Mouse (Mus musculus): ENCODE data around the gene Pafah2. TPM values are rescaled to one million over a fixed set of nuclear protein-coding genes. Genes with fewer than 3 reads are reported as not detected.
A peak's percentile ranks its signal among the peaks of the same experiment; 100 is the strongest.

Pafah2 gene
- 13.5 and 14.3 TPM in 2 replicates for polyA plus RNA-seq (2015; fragmentation: Nextera tagmentation; extraction: Ambion mirVana)

DNA sequence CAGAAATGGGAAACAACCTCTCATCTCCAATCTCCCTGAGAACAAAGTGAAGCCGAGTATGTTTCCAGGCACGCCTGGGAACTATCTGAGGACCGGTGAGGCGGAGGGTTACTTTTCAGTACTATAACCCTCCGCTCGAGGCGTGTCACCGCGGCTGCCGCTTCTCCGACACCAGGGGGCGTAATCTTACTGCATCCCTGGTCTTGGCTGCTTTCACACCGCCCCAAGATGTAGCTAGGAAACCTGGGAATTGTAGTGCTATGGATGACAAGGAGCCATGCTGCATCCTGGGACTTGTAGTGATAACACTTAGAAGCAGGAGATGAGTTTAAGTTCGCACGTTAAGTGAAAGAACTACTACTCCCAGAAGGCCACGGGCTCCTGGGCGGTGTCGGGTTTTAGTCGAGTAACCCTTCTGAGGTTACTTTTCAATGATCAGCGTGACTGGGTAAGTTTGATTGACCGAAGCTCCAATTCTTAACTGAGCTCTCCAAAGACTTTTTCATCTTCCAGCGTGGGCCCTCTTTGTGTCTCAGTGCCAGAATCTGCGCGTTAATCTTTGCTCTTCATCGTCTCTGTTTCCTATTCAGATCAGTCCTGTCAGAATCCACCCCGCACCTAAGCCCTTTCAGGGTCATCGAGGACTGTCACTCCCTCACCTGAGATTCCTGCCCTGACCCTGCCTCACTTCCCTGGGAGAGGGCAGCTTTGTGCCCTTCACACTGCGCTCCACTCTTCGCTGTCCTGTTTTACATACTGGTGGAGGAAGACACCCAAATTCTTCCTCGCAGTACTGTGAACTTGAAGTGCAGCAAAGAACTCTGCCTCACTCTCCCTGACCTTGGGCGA is at the start of gene Pafah2:
TSS of gene Pafah2 (plus strand) at position 344 of the 849 bp plus-strand sequence.
- Histone ChIP-seq H3K4me1 (ENCODE audit: insufficient read depth) (peaks cover 6% of the 10 kb centered on the region), H3K36me3 (replicated peaks; ENCODE audit: insufficient read depth, low read length) (no peaks in the 10 kb centered on the region), H3K9ac (replicated peaks) (peak within 1 kb of the TSS; percentile 65), H3K9me3 (ENCODE audit: low read length) (peaks cover 4% of the 10 kb centered on the region), H3K4me3 (ENCODE audit: low read depth, low read length) (peak within 1 kb of the TSS; percentile 56), H3K4me2 (ENCODE audit: low read depth, low read length) (peak within 1 kb of the TSS; percentile 80), H3K27ac (ENCODE audit: low read depth) (peak within 1 kb of the TSS; percentile 96), H3K27me3 (ENCODE audit: insufficient read depth, low read length) (no peaks in the 10 kb centered on the region)
- 1% methylated on average over 31 of the region's 31 CpGs for whole genome bisulfite sequencing (ENCODE audit: insufficient replicate concordance)
- ATAC-seq (peak; percentile 95), DNase-seq (peak; percentile 89)
- TF ChIP-seq CTCF (IDR thresholded peaks at IDR 0.05; ENCODE audit: low read depth) (peak; percentile 99), EP300 (IDR thresholded peaks at IDR 0.05; ENCODE audit: low read depth) (peak; percentile 73)

DNA sequence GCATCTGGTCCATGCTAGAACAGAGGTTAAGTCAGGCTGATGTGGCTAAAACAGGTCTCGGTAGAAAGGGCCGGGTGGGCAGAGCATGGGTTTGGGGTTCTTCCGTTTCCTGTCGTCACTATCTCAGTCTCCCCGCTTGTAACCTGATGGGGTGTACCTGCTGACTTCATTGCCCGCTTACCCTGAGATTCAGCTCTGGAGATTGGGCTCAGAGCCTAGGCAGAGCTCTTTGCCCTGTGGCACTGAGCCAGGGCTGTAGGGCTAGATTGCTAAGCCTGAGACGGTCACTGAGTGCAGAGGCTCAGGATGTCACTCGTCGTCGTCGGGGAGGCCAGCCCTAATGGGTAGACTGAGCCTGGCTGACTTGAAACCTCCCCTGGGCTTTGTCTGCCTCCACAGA is 48.0 kb upstream of the Pafah2 start:
- H3K9me3 ChIP-seq (ENCODE audit: low read length) = no peaks in the 10 kb centered on the region
- WGBS (ENCODE audit: insufficient replicate concordance) = 71% methylated on average over 11 of the region's 11 CpGs
- H3K36me3 ChIP-seq (replicated peaks; ENCODE audit: insufficient read depth, low read length) = no peaks in the 10 kb centered on the region
- H3K27me3 ChIP-seq (ENCODE audit: insufficient read depth, low read length) = peaks cover 16% of the 10 kb centered on the region
- ATAC-seq (no peak), DNase-seq (peak; percentile 26)
- no peak overlapping the region for H3K27ac ChIP-seq (ENCODE audit: low read depth)
- peaks cover 6% of the 10 kb centered on the region; the same call in 1 of the 2 replicates for H3K4me1 ChIP-seq (ENCODE audit: insufficient read depth)
- H3K4me2 ChIP-seq (ENCODE audit: low read depth, low read length) = no peak overlapping the region
- H3K9ac ChIP-seq (replicated peaks) = no peak overlapping the region
- no peak for TF ChIP-seq EP300 (IDR thresholded peaks at IDR 0.05; ENCODE audit: low read depth)
- TF ChIP-seq CTCF (IDR thresholded peaks at IDR 0.05; ENCODE audit: low read depth) = no peak
- H3K4me3 ChIP-seq (ENCODE audit: low read depth, low read length) = no peak overlapping the region

DNA sequence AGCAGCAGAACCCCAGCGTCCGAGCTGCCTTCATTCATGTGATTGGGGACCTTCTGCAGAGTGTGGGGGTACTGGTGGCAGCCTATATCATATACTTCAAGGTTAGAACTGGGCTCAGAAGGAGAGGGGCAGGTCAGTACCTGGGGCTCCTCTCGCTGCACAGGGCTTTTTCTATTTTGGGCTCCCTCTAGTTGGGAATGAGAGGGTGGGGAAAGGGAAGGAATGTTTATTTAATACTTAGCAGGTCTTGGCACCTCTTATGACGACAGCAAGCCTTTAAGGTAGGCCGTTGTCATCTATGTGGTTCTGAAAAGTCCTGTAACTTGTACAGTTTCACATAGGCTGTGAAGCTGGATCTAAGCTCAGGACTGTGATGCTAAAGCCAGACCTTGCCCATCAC is 47.6 kb upstream of the Pafah2 start:
- ATAC-seq (no peak), DNase-seq (no peak)
- Histone ChIP-seq H3K27ac (ENCODE audit: low read depth) (no peak overlapping the region), H3K36me3 (replicated peaks; ENCODE audit: insufficient read depth, low read length) (no peaks in the 10 kb centered on the region), H3K27me3 (ENCODE audit: insufficient read depth, low read length) (peaks cover 12% of the 10 kb centered on the region), H3K4me2 (ENCODE audit: low read depth, low read length) (no peak overlapping the region), H3K9me3 (ENCODE audit: low read length) (no peaks in the 10 kb centered on the region), H3K9ac (replicated peaks) (no peak overlapping the region), H3K4me3 (ENCODE audit: low read depth, low read length) (no peak overlapping the region), H3K4me1 (ENCODE audit: insufficient read depth) (peaks cover 2% of the 10 kb centered on the region; the same call in 1 of the 2 replicates)
- 72% methylated on average over 5 of the region's 5 CpGs for WGBS (ENCODE audit: insufficient replicate concordance)
- no peak for TF ChIP-seq EP300 (IDR thresholded peaks at IDR 0.05; ENCODE audit: low read depth)
- TF ChIP-seq CTCF (IDR thresholded peaks at IDR 0.05; ENCODE audit: low read depth) = no peak

DNA sequence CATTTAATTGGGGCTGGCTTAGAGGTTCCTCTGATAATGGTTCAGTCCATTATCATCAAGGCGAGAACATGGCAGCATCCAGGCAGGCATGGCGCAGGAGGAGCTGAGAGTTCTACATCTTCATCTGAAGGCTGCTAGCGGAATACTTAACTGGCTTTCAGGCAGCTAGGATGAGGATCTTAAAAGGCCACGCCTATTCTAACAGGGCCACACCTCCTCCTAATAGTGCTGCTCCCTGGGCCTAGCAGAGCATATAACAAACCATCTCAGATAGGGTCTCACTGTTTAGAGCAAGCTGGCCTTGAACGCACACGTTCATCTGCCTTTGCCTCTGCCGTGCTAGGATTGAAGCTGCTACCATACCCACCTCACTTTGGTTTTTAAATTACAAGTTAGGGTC is 46.3 kb upstream of the Pafah2 start:
- no peak for DNase-seq
- peaks cover 1% of the 10 kb centered on the region; the same call in 1 of the 2 replicates for H3K27me3 ChIP-seq (ENCODE audit: insufficient read depth, low read length)
- no peak for TF ChIP-seq EP300 (IDR thresholded peaks at IDR 0.05; ENCODE audit: low read depth)
- no peak for TF ChIP-seq CTCF (IDR thresholded peaks at IDR 0.05; ENCODE audit: low read depth)
- no peak overlapping the region for H3K9ac ChIP-seq (replicated peaks)
- no peaks in the 10 kb centered on the region for H3K4me1 ChIP-seq (ENCODE audit: insufficient read depth)
- ATAC-seq = no peak
- H3K27ac ChIP-seq (ENCODE audit: low read depth) = no peak overlapping the region
- H3K9me3 ChIP-seq (ENCODE audit: low read length) = no peaks in the 10 kb centered on the region
- H3K36me3 ChIP-seq (replicated peaks; ENCODE audit: insufficient read depth, low read length) = no peaks in the 10 kb centered on the region
- H3K4me2 ChIP-seq (ENCODE audit: low read depth, low read length) = no peak overlapping the region
- WGBS (ENCODE audit: insufficient replicate concordance) = 83% methylated on average over 7 of the region's 7 CpGs
- H3K4me3 ChIP-seq (ENCODE audit: low read depth, low read length) = no peak overlapping the region

DNA sequence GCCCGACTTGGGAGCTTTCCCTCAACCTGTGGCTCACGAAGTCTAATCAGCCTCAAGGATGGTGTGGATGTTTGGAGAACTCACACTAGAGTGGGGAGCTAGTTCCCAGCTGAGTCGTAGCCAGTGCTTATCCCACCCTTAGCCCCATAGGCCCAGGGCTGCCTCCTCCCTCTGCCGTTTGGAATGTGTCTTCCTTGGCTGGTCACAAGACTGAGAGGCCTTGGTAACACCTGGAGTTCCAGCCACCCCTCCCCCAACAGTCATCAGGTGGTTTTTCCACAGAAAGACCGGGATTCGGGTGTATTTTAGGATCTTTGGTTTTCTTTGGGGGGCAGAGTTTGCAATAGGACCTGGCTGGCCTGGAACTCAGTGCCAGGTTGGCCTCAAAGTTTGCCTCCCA is 45.5 kb upstream of the Pafah2 start:
- DNase-seq (no peak), ATAC-seq (no peak)
- Histone ChIP-seq H3K36me3 (replicated peaks; ENCODE audit: insufficient read depth, low read length) (no peaks in the 10 kb centered on the region), H3K9ac (replicated peaks) (no peak overlapping the region), H3K27me3 (ENCODE audit: insufficient read depth, low read length) (no peaks in the 10 kb centered on the region), H3K4me2 (ENCODE audit: low read depth, low read length) (no peak overlapping the region), H3K27ac (ENCODE audit: low read depth) (no peak overlapping the region), H3K4me3 (ENCODE audit: low read depth, low read length) (no peak overlapping the region), H3K9me3 (ENCODE audit: low read length) (no peaks in the 10 kb centered on the region), H3K4me1 (ENCODE audit: insufficient read depth) (no peaks in the 10 kb centered on the region)
- TF ChIP-seq EP300 (IDR thresholded peaks at IDR 0.05; ENCODE audit: low read depth) (no peak), CTCF (IDR thresholded peaks at IDR 0.05; ENCODE audit: low read depth) (no peak)
- WGBS (ENCODE audit: insufficient replicate concordance) = 83% methylated on average over 6 of the region's 6 CpGs

DNA sequence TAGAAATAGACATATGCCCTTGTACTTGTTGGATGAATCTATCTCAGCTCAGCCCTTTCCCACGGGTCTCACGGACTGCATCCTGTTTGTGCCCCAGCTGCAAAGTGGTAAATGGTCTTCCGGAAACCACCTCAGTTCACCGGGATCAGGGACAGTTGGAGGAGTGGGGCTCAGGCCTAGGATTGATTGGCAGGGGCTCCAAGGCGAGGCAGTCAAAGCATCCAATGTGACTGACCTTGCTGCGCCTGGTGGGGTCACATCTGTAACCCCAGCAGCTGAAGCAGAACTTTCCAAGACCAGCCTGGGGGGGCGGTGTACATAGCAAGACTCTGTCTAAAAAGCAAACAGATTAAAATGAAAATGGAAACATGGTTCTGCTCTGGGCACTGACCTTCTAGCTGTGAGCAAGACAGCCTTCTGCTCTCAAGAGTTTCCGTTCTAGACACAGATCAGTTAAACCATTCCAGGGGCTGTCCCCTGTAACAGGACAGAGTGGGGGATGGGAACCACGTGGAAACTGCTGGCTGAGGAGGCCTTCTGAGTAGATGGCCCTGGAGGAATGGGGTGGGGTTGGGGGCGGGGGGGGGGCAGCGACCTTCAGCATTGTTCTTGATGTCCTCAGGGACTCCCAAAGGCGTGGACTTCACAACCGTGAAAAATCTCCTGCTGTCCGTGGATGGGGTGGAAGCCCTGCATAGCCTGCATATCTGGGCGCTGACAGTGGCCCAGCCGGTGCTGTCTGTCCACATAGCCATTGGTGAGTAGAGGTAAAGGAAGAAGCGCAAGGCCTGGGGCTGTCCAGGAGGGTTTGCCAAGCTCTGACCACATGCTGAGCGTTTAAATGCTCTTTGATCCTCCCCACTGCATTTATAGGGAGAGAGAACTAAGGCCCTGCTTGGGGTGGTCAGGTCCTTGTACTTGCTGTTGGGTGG is 44.5 kb upstream of the Pafah2 start:
- WGBS (ENCODE audit: insufficient replicate concordance) = 51% methylated on average over 16 of the region's 18 CpGs
- Histone ChIP-seq H3K9ac (replicated peaks) (no peak overlapping the region), H3K27ac (ENCODE audit: low read depth) (no peak overlapping the region), H3K4me1 (ENCODE audit: insufficient read depth) (no peaks in the 10 kb centered on the region), H3K36me3 (replicated peaks; ENCODE audit: insufficient read depth, low read length) (no peaks in the 10 kb centered on the region), H3K9me3 (ENCODE audit: low read length) (no peaks in the 10 kb centered on the region), H3K4me3 (ENCODE audit: low read depth, low read length) (no peak overlapping the region), H3K27me3 (ENCODE audit: insufficient read depth, low read length) (no peaks in the 10 kb centered on the region), H3K4me2 (ENCODE audit: low read depth, low read length) (no peak overlapping the region)
- peak; percentile 16 for DNase-seq
- ATAC-seq = no peak
- no peak for TF ChIP-seq CTCF (IDR thresholded peaks at IDR 0.05; ENCODE audit: low read depth)
- no peak for TF ChIP-seq EP300 (IDR thresholded peaks at IDR 0.05; ENCODE audit: low read depth)

Data from liver, postnatal 0 days (tissue).